Mouse (Mus musculus) spleen, adult 2 months (tissue): ENCODE data around the gene Dnal4.

Experiments used
- CTCF ChIP-seq: fragments of 200-500 bp; IDR thresholded peaks from 2 replicates; pipeline ENCODE4 v1.5.1; 2011; ENCODE audit warnings: mild to moderate bottlenecking, inconsistent platforms; ENCODE audit not compliant: insufficient read depth, insufficient read length, insufficient replicate concordance; ENCODE audit errors: extremely low read depth
- POLR2A ChIP-seq: fragments of 200-500 bp; IDR thresholded peaks from 2 replicates; pipeline ENCODE4 v1.6.1; 2011; ENCODE audit warnings: low read depth, low read length, inconsistent platforms

DNA sequence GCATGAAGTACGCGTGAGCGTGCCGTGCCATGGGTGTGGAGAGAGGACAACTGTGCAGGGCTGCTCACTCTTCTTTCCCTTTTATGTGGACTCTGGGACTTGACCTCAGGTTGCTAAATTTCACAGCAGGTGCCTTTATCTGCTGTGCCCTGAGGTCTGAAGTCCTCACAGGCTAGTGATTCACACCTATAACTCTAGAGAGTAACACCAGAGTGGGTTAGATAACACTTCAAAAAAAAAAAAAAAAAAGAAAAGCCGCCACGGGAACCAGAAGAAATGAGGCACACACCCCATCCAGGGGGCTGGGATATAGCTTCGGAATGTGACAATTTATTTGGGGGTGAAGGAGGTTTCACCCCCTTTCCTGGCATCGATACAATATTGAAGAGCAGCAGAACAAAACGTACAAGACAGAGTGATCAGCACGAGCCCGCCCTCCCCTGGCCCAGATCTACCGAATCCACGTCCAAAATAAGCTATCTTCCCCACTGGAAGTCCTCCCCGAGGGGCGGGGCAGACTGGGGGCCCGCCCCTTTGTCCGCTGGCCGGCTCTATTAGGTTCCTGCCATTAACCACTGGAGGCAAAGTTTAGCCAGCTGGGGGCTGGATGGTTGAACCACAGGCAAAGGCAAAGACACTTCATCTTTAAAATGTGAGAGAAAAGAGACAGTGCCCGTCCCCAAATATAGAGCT lies 46.1 kb upstream of the Dnal4 start:
- TF ChIP-seq CTCF (no peak), POLR2A (no peak)
